Mouse (Mus musculus): ENCODE data around the gene Grik3.

DNA sequence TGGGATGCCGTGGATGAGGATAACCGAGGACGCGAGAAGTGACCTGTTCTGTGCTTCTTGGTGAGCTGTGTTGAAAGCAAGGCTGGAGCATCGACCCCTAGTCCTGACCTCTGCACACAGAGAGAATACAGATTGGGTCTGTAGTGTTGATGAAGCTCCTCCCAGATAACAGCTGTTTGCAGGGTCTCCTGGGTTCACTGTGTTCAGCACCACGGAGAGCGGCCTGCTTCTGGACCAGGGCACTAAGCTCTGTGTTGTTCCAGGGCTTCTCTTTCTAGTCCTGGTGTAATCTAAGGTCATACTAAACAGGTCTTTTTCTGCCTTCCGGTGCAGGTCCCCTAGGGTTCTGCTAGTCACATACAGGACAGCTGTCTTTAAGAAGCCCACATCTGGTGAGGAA, 12.4 kb downstream of the Grik3 start:
- TF ChIP-seq EP300 (IDR thresholded peaks at IDR 0.05; ENCODE audit: low read depth) = no peak
- TF ChIP-seq CTCF (IDR thresholded peaks at IDR 0.05; ENCODE audit: low read depth) = no peak
